Mouse (Mus musculus) limb, embryonic 10.5 days (tissue): ENCODE results near the gene Col1a2. TPM values are rescaled to one million over a fixed set of nuclear protein-coding genes. Genes with fewer than 3 reads are reported as not detected.

Experiments used
- DNase-seq: peaks from one replicate; pipeline ENCODE4 v3.0.0-alpha.2; 2017; ENCODE audit warnings: low spot score
- H3K27ac ChIP-seq: fragments of 300-500 bp; sonication (generic); 2 replicates; pipeline ENCODE4 v1.5.1; 2016; ENCODE audit warnings: mild to moderate bottlenecking
- H3K27me3 ChIP-seq: fragments of 300-500 bp; sonication (generic); 2 replicates; pipeline ENCODE4 v1.6.1; 2016; ENCODE audit warnings: low read depth, mild to moderate bottlenecking; ENCODE audit not compliant: poor library complexity, severe bottlenecking
- H3K36me3 ChIP-seq: fragments of 300-500 bp; sonication (generic); 2 replicates; pipeline ENCODE4 v1.6.1; 2016; ENCODE audit warnings: mild to moderate bottlenecking, moderate library complexity
- H3K4me1 ChIP-seq: fragments of 300-500 bp; sonication (generic); 2 replicates; pipeline ENCODE4 v1.6.1; 2016
- H3K4me3 ChIP-seq: fragments of 300-500 bp; sonication (generic); 2 replicates; pipeline ENCODE4 v1.5.1; 2016; ENCODE audit warnings: mild to moderate bottlenecking, moderate library complexity
- H3K9me3 ChIP-seq: fragments of 300-500 bp; sonication (generic); replicated peaks from 2 replicates; pipeline ENCODE4 v1.6.1; 2016; ENCODE audit warnings: mild to moderate bottlenecking
- WGBS: fragments of 180-500 bp; shearing (Covaris S2); methylation state at CpG from one replicate; pipeline ENCODE4 v1.1.7; 2016; 5-methylcytosine and 5-hydroxymethylcytosine counted together
- polyA plus RNA-seq: library from polyadenylated mRNA; unstranded; fragments of >200 nt; fragmentation: Nextera tagmentation; extraction: Ambion mirVana; gene quantifications from 2 replicates; pipeline ENCODE4 v1.2.1, GENCODE M21; 2016

The Col1a2 gene
- polyA plus RNA-seq, result 109 and 248 TPM in 2 replicates

DNA sequence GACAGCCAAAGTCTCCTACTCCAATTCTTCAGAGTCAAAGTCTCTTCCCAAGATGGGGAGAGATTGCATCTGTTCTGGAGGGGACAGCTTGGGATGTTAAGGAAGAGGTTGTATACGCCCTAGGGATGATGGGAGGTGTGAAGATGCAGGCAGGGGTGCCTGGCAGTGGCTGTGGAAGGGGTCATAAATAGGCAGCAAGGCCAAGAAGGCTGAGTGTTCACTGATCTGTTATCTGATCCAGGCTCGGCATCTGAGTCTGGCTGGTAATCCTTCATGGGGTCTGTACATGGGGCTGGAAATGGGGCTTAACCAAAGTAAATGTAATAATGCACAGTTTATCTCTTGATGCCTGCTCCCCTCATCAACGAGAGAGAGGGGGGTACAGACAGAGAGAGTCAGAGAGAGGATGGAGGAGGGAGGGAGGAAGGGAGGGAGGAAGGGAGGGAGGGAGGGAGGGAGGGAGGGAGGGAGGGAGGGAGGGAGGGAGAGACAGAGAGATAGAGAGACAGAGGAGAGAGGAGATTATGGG is at the start of gene Col1a2:
Gene Col1a2, plus strand, starts transcription at position 212 of the 529 bp plus-strand sequence.
- Histone ChIP-seq H3K36me3 (peaks cover 10% of the 10 kb centered on the region), H3K27ac (peak within 1 kb of the TSS; percentile 91), H3K9me3 (no peaks in the 10 kb centered on the region), H3K4me1 (peaks cover 48% of the 10 kb centered on the region), H3K4me3 (peak within 1 kb of the TSS; percentile 61), H3K27me3 (no peaks in the 10 kb centered on the region)
- WGBS, result 4% methylated on average over 3 of the region's 3 CpGs
- no peak for DNase-seq

DNA sequence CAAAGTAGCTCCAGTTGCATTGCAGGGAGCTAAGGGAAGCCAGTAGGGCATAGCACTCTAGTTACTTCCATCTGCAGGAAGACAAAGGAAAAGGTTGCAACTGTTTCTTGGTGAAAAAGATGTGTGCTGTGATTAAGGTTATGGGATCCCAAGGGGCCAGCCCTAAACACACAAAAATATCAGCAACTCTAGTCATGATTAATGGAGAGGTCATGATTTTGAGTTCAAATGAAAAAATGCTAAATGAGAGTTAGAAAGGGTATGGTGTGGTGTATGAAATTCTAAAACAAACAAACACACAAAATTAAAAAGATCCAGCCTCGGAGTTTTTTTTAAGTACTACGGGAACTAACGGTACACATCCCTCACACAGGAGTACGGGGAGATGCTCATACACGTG is 49.1 kb upstream of the Col1a2 start:
- 58% methylated on average over 5 of the region's 5 CpGs for WGBS
- DNase-seq, result no peak

DNA sequence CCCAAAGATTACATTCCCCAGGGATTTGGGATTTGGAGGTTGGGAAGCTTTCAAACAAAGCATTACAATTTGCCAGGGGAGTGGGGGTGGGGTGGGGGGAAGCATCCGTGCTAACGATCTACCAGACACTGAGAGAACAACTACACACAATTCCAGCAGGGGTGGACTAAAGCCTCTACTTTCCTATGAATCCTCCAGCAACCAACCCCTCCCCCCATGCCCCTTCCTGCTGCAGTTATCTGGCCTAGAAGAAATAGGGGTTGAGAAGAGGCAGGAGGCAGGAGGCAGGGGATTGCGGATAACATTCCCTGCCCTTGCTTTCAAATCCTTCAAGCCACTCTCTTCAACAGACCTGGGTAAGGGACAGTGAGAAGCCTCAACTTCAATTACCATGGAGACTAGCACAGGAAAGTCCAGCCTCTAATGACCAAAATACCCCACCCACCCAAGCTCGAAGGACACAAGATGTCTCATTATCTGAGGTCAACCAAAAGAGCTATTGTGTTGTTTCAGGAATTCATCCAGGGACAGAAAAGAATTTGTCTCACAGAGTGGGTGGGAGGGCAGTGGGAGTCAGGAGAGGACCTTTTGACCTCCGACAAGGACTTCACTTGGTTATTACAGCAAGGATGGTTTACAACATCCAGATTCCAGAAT is 48.5 kb upstream of the Col1a2 start:
- H3K27me3 ChIP-seq, result no peaks in the 10 kb centered on the region
- 20% methylated on average over 5 of the region's 5 CpGs for WGBS
- peak; percentile 53 for DNase-seq
- H3K36me3 ChIP-seq, result no peaks in the 10 kb centered on the region
- H3K4me1 ChIP-seq, result peaks cover 43% of the 10 kb centered on the region
- H3K4me3 ChIP-seq, result no peak overlapping the region
- H3K9me3 ChIP-seq, result no peaks in the 10 kb centered on the region
- peak overlapping the region; percentile 92 for H3K27ac ChIP-seq

More for the DNA sequence above, 49.1 kb upstream of the Col1a2 start:
- Histone ChIP-seq H3K27me3 (no peaks in the 10 kb centered on the region), H3K36me3 (no peaks in the 10 kb centered on the region), H3K4me1 (peaks cover 41% of the 10 kb centered on the region), H3K9me3 (no peaks in the 10 kb centered on the region), H3K27ac (peak overlapping the region; percentile 92), H3K4me3 (no peak overlapping the region)

DNA sequence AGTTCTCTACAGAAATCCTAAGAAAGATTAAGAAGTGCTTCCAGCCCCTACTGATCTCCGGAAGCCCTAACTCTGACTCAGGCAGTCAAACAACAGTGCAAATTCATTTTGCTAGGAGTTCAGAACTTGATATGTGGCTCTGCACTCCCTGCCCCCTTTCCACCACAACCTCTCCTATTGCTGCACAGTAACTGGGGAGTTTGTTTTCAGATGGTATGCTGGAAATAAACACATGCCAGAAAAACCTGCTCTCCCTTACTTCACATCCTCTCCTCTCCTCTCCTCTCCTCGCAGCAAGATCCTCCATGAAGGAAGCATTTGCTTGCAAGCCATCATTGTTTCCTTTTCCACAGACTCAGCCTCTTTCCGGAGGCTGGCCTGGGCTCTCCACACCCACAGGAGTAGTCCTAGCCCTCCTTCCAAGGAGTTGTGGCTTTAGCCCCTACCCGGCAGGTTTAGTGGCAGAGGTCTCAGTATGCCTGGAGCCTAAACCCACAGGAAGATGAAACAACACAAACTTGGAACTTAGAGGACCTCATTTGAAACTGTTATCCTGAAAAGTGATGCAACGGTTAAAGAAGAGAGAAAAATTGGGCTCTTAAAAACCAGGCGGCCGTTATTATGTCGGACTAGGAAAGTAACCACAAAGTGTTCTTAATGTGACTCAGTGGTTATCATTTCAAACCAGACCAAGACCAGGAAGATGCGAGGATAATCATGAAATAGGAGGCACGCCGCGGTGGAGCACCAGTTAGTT is 47.7 kb upstream of the Col1a2 start:
- H3K36me3 ChIP-seq, result no peaks in the 10 kb centered on the region
- H3K27ac ChIP-seq, result peak overlapping the region; percentile 92
- no peaks in the 10 kb centered on the region for H3K27me3 ChIP-seq
- no peaks in the 10 kb centered on the region for H3K9me3 ChIP-seq
- H3K4me1 ChIP-seq, result peaks cover 43% of the 10 kb centered on the region
- 32% methylated on average over 12 of the region's 12 CpGs for WGBS
- DNase-seq, result peak; percentile 56
- peak overlapping the region; percentile 33 for H3K4me3 ChIP-seq

DNA sequence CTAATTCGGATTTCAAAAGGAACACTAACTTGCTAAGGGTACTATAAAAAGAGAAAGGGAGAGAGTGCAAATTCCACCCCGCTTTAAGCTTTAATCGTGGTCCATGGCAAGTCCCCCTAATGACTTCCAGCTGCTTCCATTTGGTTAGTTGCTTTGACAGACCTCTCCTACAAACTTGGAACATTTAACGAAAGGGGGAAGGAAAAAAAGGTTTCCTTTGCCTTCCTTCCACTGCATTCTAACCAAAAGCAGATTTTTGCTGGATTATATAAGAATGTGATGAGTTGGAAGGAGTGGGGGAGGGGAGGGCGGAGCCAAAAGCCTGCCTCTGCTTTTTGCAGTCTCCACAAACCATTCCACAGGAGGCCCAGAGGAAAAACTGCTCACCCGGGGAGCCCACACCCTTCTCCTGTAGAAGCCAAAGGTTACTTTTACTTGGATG is 47.0 kb upstream of the Col1a2 start:
- DNase-seq, result peak; percentile 82
- 7% methylated on average over 6 of the region's 6 CpGs for WGBS
- H3K4me1 ChIP-seq, result peaks cover 43% of the 10 kb centered on the region
- H3K27ac ChIP-seq, result peak overlapping the region; percentile 92
- H3K27me3 ChIP-seq, result no peaks in the 10 kb centered on the region
- H3K4me3 ChIP-seq, result peak overlapping the region; percentile 33; the same call in 1 of the 2 replicates
- H3K36me3 ChIP-seq, result no peaks in the 10 kb centered on the region
- H3K9me3 ChIP-seq, result no peaks in the 10 kb centered on the region

DNA sequence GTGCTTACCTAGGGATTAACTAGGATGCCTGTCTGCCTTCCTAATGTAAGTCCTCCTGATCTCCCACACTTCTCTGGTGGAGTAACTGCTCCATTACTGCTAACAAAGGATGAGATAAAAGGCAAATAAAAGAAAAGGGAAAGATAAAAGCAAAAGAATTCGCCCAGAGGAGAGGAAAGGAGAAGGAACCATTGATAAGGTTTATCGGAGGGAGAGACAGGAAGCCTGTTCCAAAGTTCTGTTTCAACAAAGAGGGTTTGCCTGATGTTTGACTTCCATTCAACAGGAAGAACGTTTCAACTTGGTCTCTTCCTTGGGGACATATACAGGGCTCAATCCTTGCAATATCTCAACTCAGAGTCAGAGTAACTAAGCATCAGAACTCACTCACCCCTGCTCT is 39.3 kb upstream of the Col1a2 start:
- peaks cover 6% of the 10 kb centered on the region for H3K4me1 ChIP-seq
- H3K27me3 ChIP-seq, result no peaks in the 10 kb centered on the region
- WGBS, result 62% methylated on average over 3 of the region's 3 CpGs
- no peak for DNase-seq
- H3K4me3 ChIP-seq, result no peak overlapping the region
- peak overlapping the region; percentile 51; the same call in 1 of the 2 replicates for H3K27ac ChIP-seq
- no peaks in the 10 kb centered on the region for H3K9me3 ChIP-seq
- no peaks in the 10 kb centered on the region for H3K36me3 ChIP-seq

DNA sequence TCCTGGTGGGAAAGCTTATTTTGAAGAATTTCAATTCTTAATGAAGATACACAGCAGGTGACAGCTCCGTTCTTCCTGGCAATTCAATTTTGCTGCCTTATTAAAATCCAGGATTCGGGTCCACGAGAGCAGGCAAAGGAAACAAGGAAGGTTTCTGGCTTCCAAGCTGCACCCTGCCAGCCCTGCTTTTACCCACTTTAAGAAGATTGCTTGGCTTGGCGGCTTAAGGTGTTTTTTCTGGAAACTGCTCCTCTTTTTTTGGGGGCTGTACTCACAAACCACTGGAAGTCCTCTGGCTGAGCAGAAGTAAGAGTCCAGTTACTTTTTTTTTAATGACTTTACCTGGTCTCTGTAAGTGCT is 21.1 kb upstream of the Col1a2 start:
- H3K27ac ChIP-seq, result peak overlapping the region; percentile 84
- H3K4me3 ChIP-seq, result peak overlapping the region; percentile 19; the same call in 1 of the 2 replicates
- peaks cover 55% of the 10 kb centered on the region for H3K4me1 ChIP-seq
- no peaks in the 10 kb centered on the region for H3K9me3 ChIP-seq
- DNase-seq, result no peak
- H3K36me3 ChIP-seq, result no peaks in the 10 kb centered on the region
- whole genome bisulfite sequencing, result 49% methylated on average over 4 of the region's 4 CpGs
- no peaks in the 10 kb centered on the region for H3K27me3 ChIP-seq

DNA sequence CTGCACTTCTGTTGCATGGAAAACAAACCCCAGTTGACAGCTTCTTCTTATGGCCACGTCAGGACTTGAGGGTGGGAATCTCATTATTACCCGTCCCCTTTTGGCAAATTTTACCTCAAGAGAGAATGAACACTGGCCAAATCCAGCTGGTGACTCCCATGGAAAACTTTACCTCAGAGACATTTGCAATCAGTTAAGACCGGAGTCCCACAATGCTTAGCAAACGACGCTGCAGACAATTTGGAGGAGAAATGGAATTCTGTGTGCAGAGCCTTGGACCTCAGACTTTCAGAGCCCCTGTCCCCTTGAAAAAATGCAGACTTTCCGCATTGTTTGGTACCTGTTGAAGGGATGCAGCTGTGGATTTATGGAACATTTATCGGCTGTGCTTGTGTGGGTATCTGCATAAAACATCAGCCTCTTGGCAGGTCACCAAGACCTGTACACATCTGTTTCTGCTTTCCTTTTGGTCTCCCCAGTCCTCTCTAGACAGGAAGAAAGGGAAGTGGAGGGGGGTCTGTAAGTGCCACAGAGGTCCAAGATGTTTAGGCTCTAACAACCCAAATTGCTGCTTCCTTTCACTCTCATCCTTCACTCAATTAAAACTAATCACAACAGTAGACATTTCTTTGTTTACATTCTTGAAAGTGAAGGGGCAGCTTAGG is 20.5 kb upstream of the Col1a2 start:
- H3K9me3 ChIP-seq, result no peaks in the 10 kb centered on the region
- H3K27ac ChIP-seq, result peak overlapping the region; percentile 84
- no peaks in the 10 kb centered on the region for H3K36me3 ChIP-seq
- peak overlapping the region; percentile 19 for H3K4me3 ChIP-seq
- H3K4me1 ChIP-seq, result peaks cover 60% of the 10 kb centered on the region
- 20% methylated on average over 7 of the region's 7 CpGs for WGBS
- peak; percentile 68 for DNase-seq
- no peaks in the 10 kb centered on the region for H3K27me3 ChIP-seq

DNA sequence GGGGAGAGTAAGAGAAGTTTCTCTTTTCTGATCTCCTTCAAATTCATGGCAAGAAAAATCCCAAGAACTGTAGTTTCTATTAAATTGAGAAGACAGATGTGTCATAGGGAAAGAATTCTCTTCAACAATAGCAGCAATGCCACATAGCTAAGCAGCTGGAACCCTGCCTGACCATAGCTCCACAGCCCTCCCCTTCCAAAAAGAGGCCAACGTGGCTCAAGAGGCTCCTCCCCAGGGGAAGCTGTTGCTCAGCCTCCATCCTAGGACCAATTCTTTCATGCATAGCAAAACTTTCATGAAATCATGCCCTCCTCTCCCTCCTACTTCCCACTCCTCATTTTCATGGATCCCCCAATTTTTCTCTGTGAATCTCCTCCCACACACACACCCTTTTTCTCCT is 16.3 kb upstream of the Col1a2 start:
- H3K9me3 ChIP-seq, result no peaks in the 10 kb centered on the region
- DNase-seq, result no peak
- H3K36me3 ChIP-seq, result no peaks in the 10 kb centered on the region
- H3K4me1 ChIP-seq, result peaks cover 68% of the 10 kb centered on the region
- no peaks in the 10 kb centered on the region for H3K27me3 ChIP-seq
- H3K4me3 ChIP-seq, result no peak overlapping the region
- WGBS, result 4% methylated on average over 1 of the region's 1 CpGs
- peak overlapping the region; percentile 90 for H3K27ac ChIP-seq

DNA sequence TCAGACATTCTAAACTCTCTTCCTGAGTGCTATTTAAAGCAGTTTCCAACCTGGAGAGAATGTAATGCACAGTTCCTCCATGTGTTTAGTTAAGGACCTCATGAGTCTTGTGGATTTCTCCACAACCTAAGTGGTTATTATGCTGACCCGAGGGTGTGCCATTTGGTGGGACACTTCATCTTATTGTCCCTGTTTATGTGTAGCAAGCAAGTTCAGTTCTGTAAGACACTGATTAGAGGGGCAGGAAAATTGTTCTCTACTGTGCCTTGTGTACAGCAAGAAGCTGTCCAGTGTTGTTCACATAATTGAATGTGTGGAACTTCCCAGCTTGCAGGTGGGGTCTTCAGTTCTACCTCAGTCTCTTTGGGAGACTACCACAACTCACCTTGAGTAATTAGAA is 15.6 kb upstream of the Col1a2 start:
- peak overlapping the region; percentile 33 for H3K4me3 ChIP-seq
- no peaks in the 10 kb centered on the region for H3K36me3 ChIP-seq
- peak; percentile 38 for DNase-seq
- no peaks in the 10 kb centered on the region for H3K9me3 ChIP-seq
- peaks cover 62% of the 10 kb centered on the region for H3K4me1 ChIP-seq
- WGBS, result 28% methylated on average over 1 of the region's 1 CpGs
- H3K27ac ChIP-seq, result peak overlapping the region; percentile 90
- no peaks in the 10 kb centered on the region for H3K27me3 ChIP-seq

DNA sequence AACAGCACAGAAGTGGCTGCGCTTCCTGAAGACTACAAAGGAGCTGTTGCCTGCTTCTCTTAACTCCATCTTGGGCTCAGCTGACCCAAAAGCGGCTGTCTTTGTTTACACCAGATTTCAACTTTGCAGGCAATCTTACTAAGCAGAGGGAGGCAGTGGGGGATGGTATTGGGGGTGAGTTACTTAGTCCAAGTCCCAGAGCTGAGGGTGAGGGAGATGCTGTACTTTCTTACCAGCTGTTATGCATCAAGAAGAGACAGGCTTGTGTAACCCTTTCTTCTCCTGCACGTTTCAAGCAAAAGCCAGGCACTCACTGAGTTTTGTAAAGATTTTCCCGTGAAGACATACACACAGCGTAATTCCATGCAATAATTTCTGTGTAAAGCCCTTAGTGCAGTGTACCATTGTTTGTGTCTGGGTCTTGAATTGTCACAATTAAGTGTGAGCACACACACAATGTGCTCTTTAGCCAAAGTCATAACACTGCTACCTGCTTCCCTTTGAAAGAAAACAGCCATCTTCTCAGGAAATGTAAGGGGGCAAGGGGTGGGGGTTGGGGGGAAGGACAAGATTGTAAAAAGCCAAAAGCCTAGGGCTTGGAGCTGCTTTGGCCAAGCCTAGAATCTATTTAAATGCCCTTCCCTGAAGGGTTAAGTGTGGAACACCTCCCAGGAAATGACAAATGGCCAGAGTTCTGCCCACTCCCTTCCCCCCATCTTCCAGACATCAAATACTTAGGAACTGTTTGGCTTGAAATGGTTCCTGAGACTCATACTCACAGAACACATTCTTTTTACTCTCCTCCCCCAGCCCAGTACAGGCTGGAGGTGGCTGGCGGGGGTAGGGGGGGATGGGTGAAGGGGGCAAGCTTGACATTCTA is 15.0 kb upstream of the Col1a2 start:
- Histone ChIP-seq H3K4me1 (peaks cover 56% of the 10 kb centered on the region), H3K36me3 (no peaks in the 10 kb centered on the region), H3K9me3 (no peaks in the 10 kb centered on the region), H3K27me3 (no peaks in the 10 kb centered on the region), H3K27ac (peak overlapping the region; percentile 90), H3K4me3 (peak overlapping the region; percentile 33)
- peak; percentile 68 for DNase-seq
- WGBS, result 13% methylated on average over 6 of the region's 6 CpGs

DNA sequence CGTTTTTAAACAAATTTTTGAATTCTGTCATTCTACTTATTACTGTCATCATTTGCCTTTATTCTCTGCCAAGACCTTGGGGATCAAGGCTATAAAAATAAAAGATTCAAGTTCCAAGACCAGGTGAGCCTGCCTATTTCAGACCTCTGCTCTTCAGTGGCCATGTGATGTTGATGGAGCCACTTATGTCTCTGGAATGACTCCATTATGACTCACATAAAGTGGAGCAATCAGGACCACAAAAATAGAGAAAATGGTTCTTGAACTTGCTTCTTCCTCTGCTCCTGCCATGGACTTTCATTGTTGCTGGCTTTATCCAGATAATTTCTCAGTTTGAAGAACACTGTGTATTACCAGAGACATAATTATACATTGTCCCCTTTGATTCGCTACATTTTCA is 10.9 kb upstream of the Col1a2 start:
- Histone ChIP-seq H3K4me3 (no peak overlapping the region), H3K9me3 (no peaks in the 10 kb centered on the region), H3K4me1 (peaks cover 20% of the 10 kb centered on the region), H3K36me3 (no peaks in the 10 kb centered on the region), H3K27me3 (no peaks in the 10 kb centered on the region), H3K27ac (no peak overlapping the region)
- DNase-seq, result no peak
- 83% methylated on average over 2 of the region's 2 CpGs for WGBS
